Mouse (Mus musculus): ENCODE results near the gene Lhfp.

DNA sequence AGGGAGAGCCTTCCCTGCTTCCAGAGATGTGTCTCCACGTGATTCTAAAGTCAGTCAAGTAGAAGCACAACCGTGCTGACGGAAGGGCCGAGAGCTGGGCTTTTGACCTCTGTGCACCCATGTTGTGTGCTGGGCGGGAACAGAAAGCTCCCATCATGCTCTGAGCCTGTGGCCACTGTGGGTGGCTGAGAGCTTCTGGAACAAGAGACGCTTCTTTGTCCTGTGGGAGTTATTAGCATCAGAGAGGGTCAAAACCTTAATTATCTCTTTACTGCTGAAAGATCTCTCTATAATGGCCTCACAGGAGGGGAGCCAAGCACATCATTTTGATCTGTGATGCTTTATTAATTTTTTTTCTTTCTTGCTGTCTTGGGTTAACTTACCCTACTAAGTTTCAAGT is 253.5 kb downstream of the Lhfp start:
- TF ChIP-seq CTCF (IDR thresholded peaks at IDR 0.05) (no peak), POLR2A (IDR thresholded peaks at IDR 0.05; ENCODE audit: insufficient read depth, low read depth, low read length) (no peak), EP300 (IDR thresholded peaks at IDR 0.05; ENCODE audit: insufficient read depth, low read depth, low read length) (no peak)
